Mouse (Mus musculus) kidney, embryonic 16.5 days (tissue): Measurements from ENCODE around the gene Dnajb7. TPM values are rescaled to one million over a fixed set of nuclear protein-coding genes. Genes with fewer than 3 reads are reported as not detected.

ENCODE experiments used
- ATAC-seq: fragments of 200-750 bp; cut with Nextera tagmentation; 2 replicates; pipeline ENCODE4 v1.8.0; 2017; ENCODE audit warnings: moderate TSS enrichment; ENCODE audit not compliant: low FRiP score, low TSS enrichment
- H3K27ac ChIP-seq: fragments of 300-500 bp; sonication (generic); 2 replicates; pipeline ENCODE4 v1.5.1; 2014; ENCODE audit warnings: low read length
- H3K27me3 ChIP-seq: fragments of 300-500 bp; sonication (generic); 2 replicates; pipeline ENCODE4 v1.6.1; 2014; ENCODE audit warnings: low read length, control low read depth, mixed read lengths; ENCODE audit not compliant: insufficient read depth
- H3K36me3 ChIP-seq: fragments of 300-500 bp; sonication (generic); 2 replicates; pipeline ENCODE4 v1.6.1; 2014; ENCODE audit warnings: low read length, control low read depth, mixed read lengths; ENCODE audit not compliant: insufficient read depth
- H3K4me1 ChIP-seq: fragments of 300-500 bp; sonication (generic); 2 replicates; pipeline ENCODE4 v1.6.1; 2014; ENCODE audit warnings: low read length, control low read depth, mixed read lengths; ENCODE audit not compliant: insufficient read depth
- H3K4me2 ChIP-seq: fragments of 300-500 bp; sonication (generic); replicated peaks from 2 replicates; pipeline ENCODE4 v1.6.1; 2014; ENCODE audit warnings: low read depth, low read length
- H3K4me3 ChIP-seq: fragments of 300-500 bp; sonication (generic); 2 replicates; pipeline ENCODE4 v1.5.1; 2014; ENCODE audit warnings: mild to moderate bottlenecking, low read length
- H3K9ac ChIP-seq: fragments of 300-500 bp; sonication (generic); replicated peaks from 2 replicates; pipeline ENCODE4 v1.6.1; 2014; ENCODE audit warnings: low read length
- H3K9me3 ChIP-seq: fragments of 300-500 bp; sonication (generic); 2 replicates; pipeline ENCODE4 v1.6.1; 2016; ENCODE audit warnings: low read length, control low read depth
- WGBS: fragments of 180-500 bp; shearing (Covaris S2); extraction: QIAGEN DNeasy Blood & Tissue Kit; methylation state at CpG from one replicate; pipeline ENCODE4 v1.1.7; 2014; 5-methylcytosine and 5-hydroxymethylcytosine counted together
- polyA plus RNA-seq: library from polyadenylated mRNA; unstranded; fragments of >200 nt; fragmentation: Nextera tagmentation; extraction: Ambion mirVana; gene quantifications from 2 replicates; pipeline ENCODE4 v1.2.1, GENCODE M21; 2015

The Dnajb7 gene
- polyA plus RNA-seq, 1 experiment from 2014 or later, result 1.3 TPM

- Histone ChIP-seq H3K4me3 (no peak overlapping the region), H3K4me2 (no peak overlapping the region), H3K9ac (no peak overlapping the region), H3K4me1 (no peaks in the 10 kb centered on the region), H3K27ac (no peak overlapping the region), H3K9me3 (no peaks in the 10 kb centered on the region), H3K36me3 (peaks cover 59% of the 10 kb centered on the region), H3K27me3 (no peaks in the 10 kb centered on the region)
- ATAC-seq, result no peak
- 67% methylated on average over 1 of the region's 1 CpGs for WGBS
Observed at GRCm38 (mm10) chr15:81370356-81370755, 37.7 kb downstream of the Dnajb7 start.

DNA sequence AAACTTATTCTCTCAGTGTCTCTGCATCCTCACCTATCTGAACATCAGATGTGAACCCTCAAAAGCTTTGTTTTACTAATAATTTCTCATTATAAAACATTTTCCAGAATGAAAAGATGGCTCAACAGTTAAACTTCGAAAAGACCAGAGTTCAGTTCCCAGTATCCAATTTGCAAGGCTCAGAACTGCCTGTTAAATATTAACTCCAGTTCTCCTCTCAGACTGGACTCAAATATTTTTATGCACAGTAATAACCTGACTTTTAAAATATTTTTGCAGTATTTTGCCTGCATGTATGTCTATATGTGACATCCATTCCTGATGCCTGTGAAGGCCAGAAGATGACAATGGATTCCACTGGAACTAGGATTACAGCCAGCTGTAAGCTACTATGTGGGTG lies 39.5 kb downstream of the Dnajb7 start:
- no peaks in the 10 kb centered on the region for H3K9me3 ChIP-seq
- no peak overlapping the region for H3K27ac ChIP-seq
- no peak overlapping the region for H3K9ac ChIP-seq
- H3K4me2 ChIP-seq, result no peak overlapping the region
- ATAC-seq, result no peak
- H3K4me1 ChIP-seq, result no peaks in the 10 kb centered on the region
- H3K27me3 ChIP-seq, result no peaks in the 10 kb centered on the region
- WGBS, result 82% methylated on average over 1 of the region's 1 CpGs
- peaks cover 57% of the 10 kb centered on the region for H3K36me3 ChIP-seq
- H3K4me3 ChIP-seq, result no peak overlapping the region

GRCm38 (mm10) chr15:81366241-81366640 lies 41.9 kb downstream of the Dnajb7 start:
- Histone ChIP-seq H3K9ac (no peak overlapping the region), H3K36me3 (peaks cover 44% of the 10 kb centered on the region), H3K9me3 (no peaks in the 10 kb centered on the region), H3K27ac (no peak overlapping the region), H3K27me3 (no peaks in the 10 kb centered on the region), H3K4me3 (no peak overlapping the region), H3K4me2 (no peak overlapping the region), H3K4me1 (peaks cover 6% of the 10 kb centered on the region)
- no peak for ATAC-seq
- WGBS, result 73% methylated on average over 4 of the region's 4 CpGs

GRCm38 (mm10) chr15:81365246-81365645 lies 42.9 kb downstream of the Dnajb7 start:
- ATAC-seq, result no peak
- WGBS, result 89% methylated on average over 8 of the region's 8 CpGs
- no peak overlapping the region for H3K4me2 ChIP-seq
- H3K9ac ChIP-seq, result no peak overlapping the region
- no peak overlapping the region for H3K27ac ChIP-seq
- peaks cover 37% of the 10 kb centered on the region for H3K36me3 ChIP-seq
- H3K27me3 ChIP-seq, result no peaks in the 10 kb centered on the region
- H3K9me3 ChIP-seq, result no peaks in the 10 kb centered on the region
- no peak overlapping the region for H3K4me3 ChIP-seq
- peaks cover 10% of the 10 kb centered on the region for H3K4me1 ChIP-seq

DNA sequence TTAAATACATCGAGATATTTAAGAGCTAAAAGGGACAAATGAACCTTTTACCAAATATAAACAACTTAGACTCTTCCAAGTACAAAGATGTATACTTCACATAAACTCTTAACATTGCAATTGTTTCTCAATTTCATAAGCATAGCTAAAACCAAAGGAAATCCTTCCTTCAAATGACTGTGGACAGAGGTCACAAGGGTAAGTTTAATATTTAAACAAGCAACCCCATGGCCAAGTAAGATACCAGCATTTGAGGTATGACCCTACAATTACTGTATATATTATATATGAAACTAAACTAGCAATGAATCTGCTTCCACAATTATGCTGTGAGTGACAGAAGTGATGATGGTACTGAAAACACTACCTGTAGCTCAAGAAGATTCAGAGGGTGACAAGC lies 43.8 kb downstream of the Dnajb7 start:
- H3K27ac ChIP-seq, result no peak overlapping the region
- ATAC-seq, result no peak
- no peak overlapping the region for H3K4me3 ChIP-seq
- H3K4me1 ChIP-seq, result peaks cover 19% of the 10 kb centered on the region
- H3K36me3 ChIP-seq, result peaks cover 31% of the 10 kb centered on the region
- H3K27me3 ChIP-seq, result no peaks in the 10 kb centered on the region
- WGBS, result 89% methylated on average over 1 of the region's 1 CpGs
- no peak overlapping the region for H3K4me2 ChIP-seq
- H3K9ac ChIP-seq, result no peak overlapping the region
- H3K9me3 ChIP-seq, result no peaks in the 10 kb centered on the region

GRCm38 (mm10) chr15:81362501-81362900 lies 45.6 kb downstream of the Dnajb7 start:
- H3K4me1 ChIP-seq, result peaks cover 29% of the 10 kb centered on the region
- H3K9me3 ChIP-seq, result no peaks in the 10 kb centered on the region
- 77% methylated on average over 1 of the region's 1 CpGs for WGBS
- peak overlapping the region; percentile 14 for H3K27ac ChIP-seq
- H3K4me2 ChIP-seq, result no peak overlapping the region
- no peak for ATAC-seq
- no peak overlapping the region for H3K4me3 ChIP-seq
- H3K27me3 ChIP-seq, result no peaks in the 10 kb centered on the region
- H3K36me3 ChIP-seq, result peaks cover 21% of the 10 kb centered on the region
- no peak overlapping the region for H3K9ac ChIP-seq

DNA sequence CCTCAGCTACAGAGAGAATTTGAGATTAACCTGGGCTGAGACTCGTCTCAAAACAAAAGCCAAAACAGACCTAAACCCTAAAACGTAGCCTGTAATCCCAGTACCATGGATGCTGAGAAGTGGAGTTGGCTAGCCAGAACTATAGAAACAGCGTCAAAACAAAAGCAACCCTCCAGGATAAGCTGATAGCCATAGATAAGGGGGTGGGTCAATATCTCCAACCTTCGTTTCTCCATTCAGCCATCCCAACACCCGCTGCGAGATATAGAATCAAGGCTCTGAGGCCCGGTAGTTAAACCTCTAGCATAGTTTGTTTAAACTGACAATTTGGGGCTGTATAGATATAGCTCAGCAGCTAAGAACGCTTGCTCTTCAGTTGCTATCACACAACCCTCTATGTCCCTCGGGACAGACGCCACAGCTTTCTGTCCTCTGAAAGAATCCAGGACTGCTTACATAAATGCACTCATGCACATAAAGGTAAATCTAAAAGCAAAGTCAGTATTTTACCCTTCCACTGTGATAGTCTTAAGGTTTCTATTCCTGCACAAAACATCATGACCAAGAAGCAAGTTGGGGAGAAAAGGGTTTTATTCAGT lies 46.6 kb downstream of the Dnajb7 start:
- Histone ChIP-seq H3K4me2 (peak overlapping the region; percentile 89), H3K4me3 (no peak overlapping the region), H3K9ac (no peak overlapping the region), H3K27ac (peak overlapping the region; percentile 90), H3K36me3 (peaks cover 17% of the 10 kb centered on the region), H3K9me3 (no peaks in the 10 kb centered on the region), H3K27me3 (no peaks in the 10 kb centered on the region), H3K4me1 (peaks cover 38% of the 10 kb centered on the region)
- 47% methylated on average over 10 of the region's 10 CpGs for WGBS
- ATAC-seq, result no peak

GRCm38 (mm10) chr15:81361022-81361404 lies 47.1 kb downstream of the Dnajb7 start:
- no peak; the same call in 1 of the 2 replicates for ATAC-seq
- Histone ChIP-seq H3K4me3 (peak overlapping the region; percentile 77), H3K36me3 (peaks cover 12% of the 10 kb centered on the region), H3K9me3 (no peaks in the 10 kb centered on the region), H3K27ac (peak overlapping the region; percentile 90), H3K27me3 (no peaks in the 10 kb centered on the region), H3K4me1 (peaks cover 38% of the 10 kb centered on the region), H3K9ac (no peak overlapping the region), H3K4me2 (peak overlapping the region; percentile 89)
- 30% methylated on average over 6 of the region's 6 CpGs for WGBS

GRCm38 (mm10) chr15:81360345-81361021 lies 47.6 kb downstream of the Dnajb7 start, which contains the start of gene Slc25a17:
TSS of gene Slc25a17 (minus strand) at chr15:81360812.
- H3K4me2 ChIP-seq, result peak within 1 kb of the TSS; percentile 89
- ATAC-seq, result peak; percentile 99
- no peaks in the 10 kb centered on the region for H3K27me3 ChIP-seq
- H3K4me1 ChIP-seq, result peaks cover 38% of the 10 kb centered on the region
- no peaks in the 10 kb centered on the region for H3K9me3 ChIP-seq
- peak within 1 kb of the TSS; percentile 77 for H3K4me3 ChIP-seq
- peak within 1 kb of the TSS; percentile 90 for H3K27ac ChIP-seq
- under 1% methylated on average over 30 of the region's 30 CpGs for WGBS
- peak within 1 kb of the TSS; percentile 88 for H3K9ac ChIP-seq
- peaks cover 13% of the 10 kb centered on the region for H3K36me3 ChIP-seq

- H3K36me3 ChIP-seq, result peaks cover 12% of the 10 kb centered on the region; the same call in 1 of the 2 replicates
- H3K4me3 ChIP-seq, result peak overlapping the region; percentile 77
- 0 out of 2 replicates have a peak overlapping the region, but pooled peaks have one; percentile 31 for H3K9ac ChIP-seq
- no peaks in the 10 kb centered on the region for H3K9me3 ChIP-seq
- peak overlapping the region; percentile 76 for H3K27ac ChIP-seq
- peak overlapping the region; percentile 89 for H3K4me2 ChIP-seq
- H3K27me3 ChIP-seq, result no peaks in the 10 kb centered on the region
- peaks cover 38% of the 10 kb centered on the region for H3K4me1 ChIP-seq
- no peak for ATAC-seq
- 70% methylated on average over 5 of the region's 5 CpGs for WGBS
Observed at GRCm38 (mm10) chr15:81359421-81359820, 48.7 kb downstream of the Dnajb7 start.
